Comparison of ENCODE assay signal across 24 mouse cellular contexts in the genomic region with DNA sequence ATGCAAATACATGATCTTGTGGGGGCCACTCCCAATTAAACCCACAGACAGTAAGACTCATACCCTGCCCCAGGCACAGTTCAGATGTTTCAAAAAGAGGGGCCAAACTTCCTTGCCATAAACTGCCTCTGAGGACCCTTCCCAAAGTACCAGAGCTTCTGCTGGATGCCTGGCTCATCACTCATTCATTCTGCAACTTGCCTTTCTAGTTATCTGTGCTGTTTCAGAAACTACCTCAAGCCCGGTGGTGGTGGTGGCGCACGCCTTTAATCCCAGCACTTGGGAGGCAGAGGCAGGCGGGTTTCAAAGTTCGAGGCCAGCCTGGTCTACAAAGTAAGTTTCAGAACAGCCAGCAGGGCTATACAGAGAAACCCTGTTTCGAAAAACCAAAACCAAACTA. TPM values are rescaled to one million over a fixed set of nuclear protein-coding genes. Genes with fewer than 3 reads are reported as not detected.
"Had no signal": no experiment of that assay in that cellular context is flagged by ENCODE, and none has a peak within 500 bp of the region (broad histone marks: within the 10 kb centered on the region; RNA-seq: fewer than 3 reads in every experiment).

No protein-coding gene starts in this region.

- DNase-seq: retina, postnatal 1 day; right cerebral cortex, adult 18-20 months; right cerebral cortex, postnatal 14 days; right cerebral cortex, postnatal 25 days; right cerebral cortex, postnatal 4 days; spleen, adult 18-20 months; thymus, adult 18-20 months; thymus, adult 2 months; thymus, postnatal 14 days; thymus, postnatal 25 days; thymus, postnatal 36 days; thymus, postnatal 4 days had no signal

- H3K27me3 ChIP-seq: neural tube, embryonic 13.5 days; neural tube, embryonic 15.5 days; stomach, embryonic 15.5 days had no signal

- H3K27ac ChIP-seq: neural tube, embryonic 13.5 days; neural tube, embryonic 15.5 days; stomach, embryonic 15.5 days; stomach, postnatal 0 days had no signal

- H3K9me3 ChIP-seq: neural tube, embryonic 13.5 days; neural tube, embryonic 15.5 days; stomach, embryonic 15.5 days had no signal

- H3K9ac ChIP-seq: neural tube, embryonic 13.5 days; neural tube, embryonic 15.5 days; stomach, embryonic 15.5 days had no signal

- H3K4me3 ChIP-seq: neural tube, embryonic 13.5 days; neural tube, embryonic 15.5 days; stomach, embryonic 15.5 days had no signal

- H3K4me2 ChIP-seq: neural tube, embryonic 13.5 days; neural tube, embryonic 15.5 days; stomach, embryonic 15.5 days had no signal

- H3K4me1 ChIP-seq: stomach, embryonic 15.5 days had no signal

- H3K36me3 ChIP-seq: neural tube, embryonic 13.5 days; neural tube, embryonic 15.5 days; stomach, embryonic 15.5 days had no signal

RNA-seq across cellular contexts. Expression of a gene that starts 39.6 kb away (rescaled TPM):
- total RNA-seq: neutrophil, adult 5-6 weeks had no signal
- polyA plus RNA-seq: neural tube, embryonic 13.5 days; neural tube, embryonic 14.5 days; neural tube, embryonic 15.5 days; small intestine, adult 2 months; spleen, adult 2 months; stomach, embryonic 14.5 days; stomach, embryonic 15.5 days; stomach, embryonic 16.5 days; stomach, postnatal 0 days; thymus, adult 2 months; thymus, postnatal 0 days; urinary bladder, adult 2 months had no signal
